Mouse (Mus musculus) mature B cell (primary cell): ENCODE results near the gene Fndc7.
"Not testable (repeated sequence)": the region's sequence is repeated elsewhere in the genome, so short reads cannot be mapped to it uniquely, and the experiment has no call there.

Experiments
- in situ Hi-C: fragments of 300-500 bp; cut with MboI; formaldehyde crosslinking; loops from 2 replicates; pipeline ENCODE4 v1.14.3; 2019

Fndc7 gene

GRCm38 (mm10) chr3:108887618-108887975, 2.2 kb downstream of the Fndc7 start:
- in situ Hi-C loops = no loop called here

- in situ Hi-C loops = no loop called here
Observed at GRCm38 (mm10) chr3:108886934-108887617, 2.7 kb downstream of the Fndc7 start.

- in situ Hi-C loops = no loop called here
Observed at GRCm38 (mm10) chr3:108885686-108886530, 3.9 kb downstream of the Fndc7 start.

- in situ Hi-C loops = no loop called here
Observed at GRCm38 (mm10) chr3:108884706-108885289, 5.0 kb downstream of the Fndc7 start.

GRCm38 (mm10) chr3:108883067-108883466, 6.7 kb downstream of the Fndc7 start:
- in situ Hi-C loops = no loop called here

GRCm38 (mm10) chr3:108881873-108882272, 7.9 kb downstream of the Fndc7 start:
- in situ Hi-C loops = not testable (repeated sequence)

- in situ Hi-C loops = no loop called here
Observed at GRCm38 (mm10) chr3:108880544-108881507, 9.0 kb downstream of the Fndc7 start.

- in situ Hi-C loops = no loop called here
Observed at GRCm38 (mm10) chr3:108879836-108880435, 9.9 kb downstream of the Fndc7 start.

- in situ Hi-C loops = no loop called here
Observed at GRCm38 (mm10) chr3:108879129-108879528, 10.7 kb downstream of the Fndc7 start.

- in situ Hi-C loops = no loop called here
Observed at GRCm38 (mm10) chr3:108870631-108871030, 19.2 kb downstream of the Fndc7 start.

- in situ Hi-C loops = no loop called here
Observed at GRCm38 (mm10) chr3:108867449-108867848, 22.4 kb downstream of the Fndc7 start.

GRCm38 (mm10) chr3:108865676-108866075, 24.1 kb downstream of the Fndc7 start:
- in situ Hi-C loops = no loop called here

- in situ Hi-C loops = no loop called here
Observed at GRCm38 (mm10) chr3:108865129-108865528, 24.7 kb downstream of the Fndc7 start.

- in situ Hi-C loops = no loop called here
Observed at GRCm38 (mm10) chr3:108863091-108863490, 26.7 kb downstream of the Fndc7 start.

- in situ Hi-C loops = not testable (repeated sequence)
Observed at GRCm38 (mm10) chr3:108862282-108862681, 27.5 kb downstream of the Fndc7 start.

GRCm38 (mm10) chr3:108860786-108861185, 29.0 kb downstream of the Fndc7 start:
- in situ Hi-C loops = no loop called here

- in situ Hi-C loops = no loop called here
Observed at GRCm38 (mm10) chr3:108858231-108858770, 31.5 kb downstream of the Fndc7 start.

GRCm38 (mm10) chr3:108857714-108858113, 32.1 kb downstream of the Fndc7 start:
- in situ Hi-C loops = no loop called here

GRCm38 (mm10) chr3:108857124-108857470, 32.7 kb downstream of the Fndc7 start:
- in situ Hi-C loops = no loop called here

- in situ Hi-C loops = no loop called here
Observed at GRCm38 (mm10) chr3:108856386-108857123, 33.3 kb downstream of the Fndc7 start.
